Mouse (Mus musculus) G1E (cell line): ENCODE data around the gene Mllt3.

ENCODE experiments used
- CTCF ChIP-seq: IDR thresholded peaks from 2 replicates; pipeline ENCODE4 v1.5.1; 2012; ENCODE audit warnings: low read depth, low read length, inconsistent platforms, mixed read lengths
- GATA1 ChIP-seq: IDR thresholded peaks from 2 replicates; pipeline ENCODE4 v1.6.1; 2012; ENCODE audit warnings: borderline replicate concordance, low read length, inconsistent platforms, mixed read lengths
- TAL1 ChIP-seq: conservative IDR thresholded peaks from 2 replicates; pipeline ENCODE4 v1.6.1; 2012; ENCODE audit warnings: low read depth, low read length, inconsistent platforms, mixed read lengths

- TF ChIP-seq TAL1 = no peak
- no peak for TF ChIP-seq GATA1
- TF ChIP-seq CTCF = no peak
Observed at GRCm38 (mm10) chr4:87750856-87751514, 282.2 kb downstream of the Mllt3 start.
